Mouse (Mus musculus) heart, adult 2 months (tissue): ENCODE measurements around the gene Scamp1. TPM values are rescaled to one million over a fixed set of nuclear protein-coding genes. Genes with fewer than 3 reads are reported as not detected.
"Not testable (repeated sequence)": the region's sequence is repeated elsewhere in the genome, so short reads cannot be mapped to it uniquely, and the experiment has no call there.

ENCODE experiments used
- DNase-seq, 2 experiments: peaks; one replicate each; pipeline ENCODE4 v3.0.0; 2021
- H3K27ac ChIP-seq: fragments of 200-600 bp; 2 replicates; pipeline ENCODE4 v1.8.1; 2022
- H3K27me3 ChIP-seq: fragments of 200-500 bp; 2 replicates; pipeline ENCODE4 v1.6.1; 2012; ENCODE audit warnings: mild to moderate bottlenecking, low read length, inconsistent platforms, mixed read lengths; ENCODE audit not compliant: control insufficient read depth, insufficient read depth
- H3K36me3 ChIP-seq: fragments of 200-500 bp; 2 replicates; pipeline ENCODE4 v1.6.1; 2012; ENCODE audit warnings: low read length, inconsistent platforms; ENCODE audit not compliant: control insufficient read depth, insufficient read depth
- H3K4me1 ChIP-seq: fragments of 200-500 bp; 2 replicates; pipeline ENCODE4 v1.6.1; 2011; ENCODE audit warnings: low read length; ENCODE audit not compliant: control insufficient read depth, insufficient read depth
- H3K4me3 ChIP-seq: fragments of 200-600 bp; 2 replicates; pipeline ENCODE4 v1.8.1; 2022
- H3K79me2 ChIP-seq: fragments of 200-500 bp; replicated peaks from 2 replicates; pipeline ENCODE4 v1.6.1; 2012; ENCODE audit warnings: mild to moderate bottlenecking, inconsistent platforms, low read length, moderate library complexity, mixed read lengths; ENCODE audit not compliant: control insufficient read depth, insufficient read depth
- H3K9ac ChIP-seq: fragments of 200-500 bp; 2 replicates; pipeline ENCODE4 v1.6.1; 2012; ENCODE audit warnings: low read depth, mild to moderate bottlenecking, control low read depth, inconsistent platforms, low read length, mixed read lengths
- CTCF ChIP-seq: fragments of 200-600 bp; IDR thresholded peaks from 2 replicates; pipeline ENCODE4 v1.8.1; 2022; ENCODE audit warnings: antibody characterized with exemption, mild to moderate bottlenecking, moderate library complexity
- EP300 ChIP-seq: fragments of 200-500 bp; IDR thresholded peaks from 2 replicates; pipeline ENCODE4 v1.6.1; 2011; ENCODE audit warnings: low read depth, low read length, control low read depth; ENCODE audit not compliant: insufficient read depth
- POLR2A ChIP-seq: fragments of 200-500 bp; IDR thresholded peaks from 2 replicates; pipeline ENCODE4 v1.6.1; 2011; ENCODE audit warnings: mild to moderate bottlenecking, low read depth, low read length, control low read depth; ENCODE audit not compliant: insufficient read depth
- WGBS: fragments of 180-500 bp; shearing (Covaris S2); methylation state at CpG from one replicate; pipeline ENCODE4 v1.1.7; 2018; 5-methylcytosine and 5-hydroxymethylcytosine counted together
- intact Hi-C: fragments of 180-260 bp; cut with DNase I; formaldehyde crosslinking; loops from one replicate; pipeline ENCODE4 v1.15.1; 2025
- polyA plus RNA-seq: library from polyadenylated mRNA; depleted of rRNA; stranded (reverse); fragments of >200 nt; gene quantifications from 2 replicates; pipeline ENCODE4 v1.2.3, GENCODE M21; 2012
- total RNA-seq, 2 experiments: library from RNA; stranded (reverse); gene quantifications; 2 replicates each; pipeline ENCODE4 v1.2.3; 2021

The Scamp1 gene
- total and polyA plus RNA-seq, 3 experiments, result 12.5 to 33.3 (median 32.3) TPM

GRCm38 (mm10) chr13:94321094-94321792, 35.6 kb upstream of the Scamp1 start:
- TF ChIP-seq EP300 (no peak), POLR2A (no peak), CTCF (no peak)
- Histone ChIP-seq H3K4me1 (no peaks in the 10 kb centered on the region), H3K27ac (no peak overlapping the region), H3K4me3 (no peak overlapping the region), H3K9ac (no peak overlapping the region), H3K36me3 (no peaks in the 10 kb centered on the region), H3K27me3 (no peaks in the 10 kb centered on the region), H3K79me2 (no peaks in the 10 kb centered on the region)
- DNase-seq, result no peak
- WGBS, result 87% methylated on average over 1 of the region's 1 CpGs
- intact Hi-C loops, result no loop called here

- Histone ChIP-seq H3K79me2 (no peaks in the 10 kb centered on the region), H3K4me3 (no peak overlapping the region), H3K27me3 (no peaks in the 10 kb centered on the region), H3K27ac (no peak overlapping the region), H3K9ac (no peak overlapping the region), H3K4me1 (no peaks in the 10 kb centered on the region), H3K36me3 (no peaks in the 10 kb centered on the region)
- DNase-seq, result no peak
- no peak for TF ChIP-seq CTCF
- TF ChIP-seq POLR2A, result no peak
- no peak for TF ChIP-seq EP300
- intact Hi-C loops, result no loop called here
- 91% methylated on average over 10 of the region's 10 CpGs for WGBS
Measured at GRCm38 (mm10) chr13:94316975-94317511, 31.4 kb upstream of the Scamp1 start.

GRCm38 (mm10) chr13:94312812-94313211, 27.2 kb upstream of the Scamp1 start:
- DNase-seq, H3K27ac ChIP-seq, intact Hi-C loops, H3K27me3 ChIP-seq, H3K9ac ChIP-seq, H3K4me3 ChIP-seq, H3K79me2 ChIP-seq, H3K36me3 ChIP-seq, H3K4me1 ChIP-seq: not testable (repeated sequence)
- WGBS, result 93% methylated on average over 8 of the region's 8 CpGs

- Histone ChIP-seq H3K36me3 (no peaks in the 10 kb centered on the region), H3K27me3 (no peaks in the 10 kb centered on the region), H3K27ac (no peak overlapping the region), H3K9ac (no peak overlapping the region), H3K4me1 (peaks cover 1% of the 10 kb centered on the region; the same call in 1 of the 2 replicates), H3K4me3 (no peak overlapping the region), H3K79me2 (no peaks in the 10 kb centered on the region)
- intact Hi-C loops, result no loop called here
- TF ChIP-seq POLR2A (no peak), EP300 (no peak), CTCF (no peak)
- WGBS, result 44% methylated on average over 2 of the region's 2 CpGs
- DNase-seq, result no peak
Measured at GRCm38 (mm10) chr13:94308279-94308678, 22.6 kb upstream of the Scamp1 start.

GRCm38 (mm10) chr13:94307531-94307930, 21.9 kb upstream of the Scamp1 start:
- H3K27me3 ChIP-seq, result no peaks in the 10 kb centered on the region
- TF ChIP-seq CTCF, result no peak
- no peak for TF ChIP-seq EP300
- no peak for TF ChIP-seq POLR2A
- WGBS, result 91% methylated on average over 7 of the region's 7 CpGs

GRCm38 (mm10) chr13:94306968-94307289, 21.3 kb upstream of the Scamp1 start:
- TF ChIP-seq EP300 (no peak), POLR2A (no peak), CTCF (no peak)
- Histone ChIP-seq H3K27ac (no peak overlapping the region), H3K36me3 (no peaks in the 10 kb centered on the region), H3K9ac (no peak overlapping the region), H3K79me2 (no peaks in the 10 kb centered on the region), H3K4me1 (peaks cover 1% of the 10 kb centered on the region; the same call in 1 of the 2 replicates), H3K4me3 (no peak overlapping the region), H3K27me3 (no peaks in the 10 kb centered on the region)
- WGBS, result 37% methylated on average over 5 of the region's 5 CpGs
- intact Hi-C loops, result no loop called here
- DNase-seq, result no peak

More at GRCm38 (mm10) chr13:94307531-94307930, 21.9 kb upstream of the Scamp1 start:
- Histone ChIP-seq H3K4me3 (no peak overlapping the region), H3K36me3 (no peaks in the 10 kb centered on the region), H3K4me1 (peaks cover 1% of the 10 kb centered on the region; the same call in 1 of the 2 replicates), H3K9ac (no peak overlapping the region), H3K79me2 (no peaks in the 10 kb centered on the region), H3K27ac (no peak overlapping the region)
- DNase-seq, result no peak
- intact Hi-C loops, result no loop called here
